Mouse (Mus musculus): ENCODE results near the gene Gm6592. TPM values are rescaled to one million over a fixed set of nuclear protein-coding genes. Genes with fewer than 3 reads are reported as not detected.

Gm6592 gene
- polyA plus RNA-seq, 1 experiment from 2014 or later = not detected

Other genes with a start within 250 kb of the Gm6592 start
- gene Ssxb8, start 153.2 kb upstream of the Gm6592 start, polyA plus RNA-seq (2015; fragmentation: Nextera tagmentation; extraction: Ambion mirVana) = not detected in 2 replicates
- gene Ssx9, start 95.6 kb upstream of the Gm6592 start, polyA plus RNA-seq (2015; fragmentation: Nextera tagmentation; extraction: Ambion mirVana) = not detected in 2 replicates
- gene Ssxb5, start 40.3 kb upstream of the Gm6592 start, polyA plus RNA-seq (2015; fragmentation: Nextera tagmentation; extraction: Ambion mirVana) = not detected in 2 replicates
- gene Gm5751, start 30.3 kb downstream of the Gm6592 start, polyA plus RNA-seq (2015; fragmentation: Nextera tagmentation; extraction: Ambion mirVana) = not detected in 2 replicates
- gene B630019K06Rik, start 48.4 kb downstream of the Gm6592 start, polyA plus RNA-seq (2015; fragmentation: Nextera tagmentation; extraction: Ambion mirVana) = 3.6 and 3.7 TPM in 2 replicates
- gene Fthl17b, start 119.0 kb downstream of the Gm6592 start, polyA plus RNA-seq (2015; fragmentation: Nextera tagmentation; extraction: Ambion mirVana) = not detected in 2 replicates
- not detected in 2 replicates for gene Fthl17c, start 132.6 kb downstream of the Gm6592 start, polyA plus RNA-seq (2015; fragmentation: Nextera tagmentation; extraction: Ambion mirVana)
- gene Fthl17d, start 142.8 kb downstream of the Gm6592 start, polyA plus RNA-seq (2015; fragmentation: Nextera tagmentation; extraction: Ambion mirVana) = not detected in 2 replicates
- gene Fthl17e, start 189.5 kb downstream of the Gm6592 start, polyA plus RNA-seq (2015; fragmentation: Nextera tagmentation; extraction: Ambion mirVana) = not detected in 2 replicates
- gene Fthl17f, start 219.0 kb downstream of the Gm6592 start, polyA plus RNA-seq (2015; fragmentation: Nextera tagmentation; extraction: Ambion mirVana) = not detected in 2 replicates